Mouse (Mus musculus) kidney, adult 2 months (tissue): ENCODE measurements around the gene Tns3.

Experiments used
- CTCF ChIP-seq: fragments of 200-500 bp; conservative IDR thresholded peaks from 2 replicates; pipeline ENCODE4 v1.5.1; 2011; ENCODE audit warnings: low read depth, mild to moderate bottlenecking, control low read depth, low read length, moderate library complexity, mixed read lengths; ENCODE audit not compliant: insufficient read depth, insufficient read length
- POLR2A ChIP-seq: fragments of 200-500 bp; IDR thresholded peaks from one replicate; pipeline ENCODE4 v1.6.1; 2011; ENCODE audit warnings: low read depth, low read length, control low read depth

GRCm38 (mm10) chr11:8484538-8484937 lies 179.8 kb downstream of the Tns3 start:
- TF ChIP-seq CTCF (no peak), POLR2A (no peak)
